Mouse (Mus musculus): Measurements from ENCODE around the gene 4931406C07Rik. TPM values are rescaled to one million over a fixed set of nuclear protein-coding genes. Genes with fewer than 3 reads are reported as not detected.

The 4931406C07Rik gene
- polyA plus RNA-seq (2015; fragmentation: Nextera tagmentation; extraction: Ambion mirVana): 17.2 and 18.1 TPM in 2 replicates

GRCm38 (mm10) chr9:15306398-15307119 is at the start of gene 4931406C07Rik:
Gene 4931406C07Rik (minus strand): TSS chr9:15306448.

GRCm38 (mm10) chr9:15305503-15306397 is 498 bp downstream of the 4931406C07Rik start, which contains the start of gene Taf1d:
Gene Taf1d (plus strand): TSS chr9:15306214.

DNA sequence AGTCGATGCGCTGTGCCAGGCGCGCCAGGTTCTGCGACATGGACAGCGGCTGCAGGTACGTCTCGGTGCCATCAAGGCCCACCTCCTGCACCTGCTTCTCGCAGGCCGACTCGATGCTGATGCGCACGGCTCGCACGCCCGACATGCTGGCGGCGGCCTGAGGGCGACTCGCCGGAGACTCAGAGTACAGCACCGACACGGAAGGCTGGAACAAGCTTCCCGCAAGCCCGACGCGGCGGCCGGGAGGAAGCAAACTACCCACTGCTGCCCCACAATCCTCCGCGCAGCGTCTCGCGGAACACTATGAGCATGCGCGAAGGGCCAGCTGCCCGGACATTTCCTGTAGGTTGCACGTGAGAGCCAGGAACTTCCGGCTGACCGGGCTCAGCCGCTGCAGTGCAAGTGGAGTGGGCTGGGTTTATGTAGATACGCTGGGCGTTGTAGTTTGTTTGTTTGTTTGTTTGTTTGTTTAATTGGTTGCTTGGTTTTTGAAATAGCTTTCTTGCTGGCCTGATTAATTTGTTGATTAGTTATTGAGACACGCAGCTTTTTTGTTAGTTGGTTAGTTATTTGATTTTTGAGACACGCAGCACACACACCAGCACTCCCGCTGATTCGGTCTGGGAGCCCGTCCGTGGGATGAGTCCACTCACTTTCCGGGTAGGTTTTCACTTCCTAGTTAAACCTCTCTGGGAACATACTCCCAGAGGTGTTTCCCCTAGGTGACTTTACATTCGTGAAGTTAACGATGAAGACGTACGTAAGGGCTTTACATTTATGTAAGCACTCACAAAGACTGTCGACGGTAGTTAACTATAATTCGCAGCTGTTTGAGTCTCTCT is 26.4 kb downstream of the 4931406C07Rik start, which contains the start of gene Med17:
Gene Med17, minus strand, starts transcription at position 283 of the 842 bp plus-strand sequence.

GRCm38 (mm10) chr9:15239042-15239925 is 67.0 kb downstream of the 4931406C07Rik start, which contains the start of gene Vstm5:
Gene Vstm5 (plus strand): TSS chr9:15239045.

Small RNA genes lying within 50 kb of the gene (microRNA-seq; reads per million reads assigned to microRNA genes)
- gene Gm49349: not detected
- not detected for gene mmu-mir-7650

Other genes starting within 250 kb of the 4931406C07Rik start
- not detected in 2 replicates for gene Hephl1, start 194.3 kb downstream of the 4931406C07Rik start, polyA plus RNA-seq (2015; fragmentation: Nextera tagmentation; extraction: Ambion mirVana)
- gene Vstm5, start 67.4 kb downstream of the 4931406C07Rik start, polyA plus RNA-seq (2015; fragmentation: Nextera tagmentation; extraction: Ambion mirVana): 37.4 and 42.3 TPM in 2 replicates
- gene Med17, start 26.5 kb downstream of the 4931406C07Rik start, polyA plus RNA-seq (2015; fragmentation: Nextera tagmentation; extraction: Ambion mirVana): 28.1 and 28.5 TPM in 2 replicates
- 48.0 and 48.2 TPM in 2 replicates for gene Taf1d, start 234 bp downstream of the 4931406C07Rik start, polyA plus RNA-seq (2015; fragmentation: Nextera tagmentation; extraction: Ambion mirVana)
- 9.5 TPM in 2 replicates for gene Cep295, start 51.3 kb upstream of the 4931406C07Rik start, polyA plus RNA-seq (2015; fragmentation: Nextera tagmentation; extraction: Ambion mirVana)
- 0.78 and 1.4 TPM in 2 replicates for gene Smco4, start 187.0 kb upstream of the 4931406C07Rik start, polyA plus RNA-seq (2015; fragmentation: Nextera tagmentation; extraction: Ambion mirVana)